Mouse (Mus musculus) thymus, adult 18-20 months (tissue): ENCODE measurements around the gene Yjefn3.

Experiments used
- DNase-seq, 2 experiments: peaks; one replicate each; pipeline ENCODE4 v3.0.0; 2022; ENCODE audit warnings: mixed read lengths in 2 of 2

Gene Yjefn3

DNA sequence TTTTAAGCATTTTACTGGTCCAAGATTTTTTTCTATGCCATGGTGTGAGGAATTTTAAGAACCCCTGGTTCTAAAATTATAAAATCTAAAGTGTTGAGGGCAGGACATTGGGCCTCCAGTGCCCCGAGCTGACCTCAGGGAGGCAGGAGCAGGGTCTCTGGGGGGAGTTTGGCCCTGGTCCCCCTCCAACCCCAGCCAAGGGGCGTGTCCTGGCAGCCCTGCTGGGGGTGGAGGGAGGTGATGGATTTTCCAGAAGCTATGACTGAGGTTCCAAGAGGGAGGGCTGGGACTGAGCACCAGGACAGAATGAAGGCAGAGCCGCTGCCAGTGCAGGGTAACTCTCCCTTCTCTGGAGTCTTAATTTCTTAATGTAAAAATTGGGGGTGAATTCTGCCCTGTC lies 24.5 kb downstream of the Yjefn3 start:
- DNase-seq = no peak

DNA sequence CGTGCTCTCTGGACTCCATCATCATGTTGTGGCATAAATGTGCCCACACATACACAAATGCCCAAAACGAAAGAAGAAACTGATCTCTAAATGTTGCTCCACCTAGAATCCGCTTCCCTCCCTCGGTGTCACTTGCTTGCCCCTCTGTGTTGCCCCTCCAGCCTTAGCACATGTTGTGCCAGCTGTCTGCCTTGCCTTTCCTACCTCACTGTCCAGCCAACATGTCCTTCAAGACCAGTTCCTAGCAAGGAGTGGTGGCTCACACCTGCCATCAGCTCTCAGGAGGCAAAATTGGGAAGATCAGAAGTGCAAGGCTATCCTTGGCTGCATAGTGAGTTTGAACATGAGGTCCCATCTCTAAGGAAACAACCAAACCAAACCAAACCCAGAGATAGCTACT lies 25.1 kb downstream of the Yjefn3 start:
- no peak for DNase-seq

DNA sequence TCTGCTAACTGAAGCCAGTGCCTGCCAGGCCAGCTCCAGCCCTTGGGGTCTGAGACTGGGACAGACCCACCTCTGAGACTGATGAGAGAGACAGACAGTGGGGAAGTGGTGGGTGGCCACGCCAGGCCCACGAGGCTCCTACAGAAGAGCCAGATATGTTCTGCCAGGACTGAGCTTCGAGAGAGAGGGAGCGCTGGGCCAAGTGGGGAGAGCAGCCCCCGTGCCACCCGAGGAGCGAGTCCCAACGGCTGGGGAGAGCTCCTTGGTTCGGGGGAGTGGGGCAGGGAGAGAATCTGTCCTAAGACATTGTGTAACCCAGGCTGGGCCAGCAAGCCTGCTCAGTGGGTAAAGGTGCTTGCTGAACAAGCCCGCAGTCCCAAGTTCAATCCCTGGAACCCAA lies 25.5 kb downstream of the Yjefn3 start:
- no peak for DNase-seq

DNA sequence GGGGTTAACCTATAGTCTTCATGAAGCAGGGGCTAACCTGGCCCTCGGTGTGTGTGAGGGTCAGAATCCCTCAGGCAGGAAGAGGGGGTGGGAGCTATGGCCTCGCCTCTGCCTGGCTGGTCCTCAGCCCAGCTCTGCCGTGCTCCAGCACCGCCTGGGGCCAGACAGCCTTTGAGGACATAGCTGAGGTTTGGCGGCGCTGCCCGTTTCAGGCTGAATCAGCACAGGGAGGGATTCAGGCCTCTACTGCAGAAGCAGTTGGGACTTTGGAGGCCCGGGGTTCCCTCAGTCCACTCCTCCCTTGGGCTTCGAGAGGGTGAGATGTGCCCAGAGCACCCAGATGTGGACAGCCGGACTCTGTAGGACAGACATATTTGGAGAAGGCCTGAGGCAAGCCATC lies 26.4 kb downstream of the Yjefn3 start:
- no peak for DNase-seq

DNA sequence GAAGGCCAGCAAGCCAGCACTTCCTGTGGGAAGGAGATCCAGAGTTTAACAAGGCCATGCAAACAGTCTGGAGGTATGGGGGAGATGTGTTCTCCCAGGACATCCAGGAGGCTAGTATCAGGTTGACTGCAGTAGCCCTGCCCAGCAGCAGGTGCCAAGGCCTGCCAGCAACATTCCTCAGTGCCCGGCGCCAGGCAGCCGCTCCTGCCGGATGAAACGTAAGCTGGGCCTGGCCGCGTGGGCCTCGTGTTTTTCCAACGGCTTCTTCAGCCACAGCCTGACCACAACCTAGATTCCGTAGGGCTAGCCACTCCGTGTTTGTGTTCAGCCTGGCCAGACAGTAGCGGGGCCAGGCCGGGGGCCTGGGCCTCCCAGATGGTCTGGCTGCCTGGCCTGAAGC lies 27.9 kb downstream of the Yjefn3 start:
- DNase-seq = no peak

DNA sequence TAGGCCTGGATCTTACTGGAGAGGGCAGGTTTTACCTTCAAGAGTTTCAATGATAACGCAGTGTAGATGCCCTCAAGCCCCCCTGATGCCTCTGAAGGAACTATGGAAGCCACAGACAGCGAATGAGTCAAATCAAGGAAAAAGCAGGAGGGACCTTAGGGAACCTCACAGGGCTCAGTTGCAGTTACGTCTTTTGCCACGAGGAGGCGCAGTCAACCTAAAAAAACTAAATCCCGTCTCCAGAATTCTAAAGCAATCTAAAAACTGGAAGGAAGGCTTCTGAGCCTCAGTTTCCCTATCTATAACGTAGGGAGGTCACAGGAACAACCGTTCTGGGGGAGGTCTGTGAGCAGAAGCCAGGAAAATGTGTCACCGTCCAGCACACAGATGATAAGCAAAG lies 28.4 kb downstream of the Yjefn3 start:
- no peak for DNase-seq

DNA sequence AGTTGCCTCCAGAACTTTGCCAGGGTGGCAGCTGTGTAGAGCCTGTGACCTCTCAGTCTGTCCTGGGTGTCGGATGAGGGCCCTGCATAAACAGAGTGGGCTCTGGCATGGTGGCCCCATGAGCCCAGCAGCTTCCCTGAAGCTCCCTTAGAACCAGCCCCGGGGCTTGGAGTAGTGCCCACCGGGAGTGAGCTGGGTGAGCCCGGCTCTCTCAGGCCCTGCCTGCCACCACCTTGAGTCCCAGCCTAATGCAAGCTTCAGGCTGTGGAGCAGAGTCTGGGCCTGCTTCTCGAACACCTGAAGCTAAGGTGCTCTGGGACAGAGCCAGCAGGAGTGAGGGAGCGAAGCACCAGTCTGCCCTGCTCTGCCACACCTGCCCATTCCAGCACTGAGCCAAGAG lies 31.6 kb downstream of the Yjefn3 start:
- no peak for DNase-seq

DNA sequence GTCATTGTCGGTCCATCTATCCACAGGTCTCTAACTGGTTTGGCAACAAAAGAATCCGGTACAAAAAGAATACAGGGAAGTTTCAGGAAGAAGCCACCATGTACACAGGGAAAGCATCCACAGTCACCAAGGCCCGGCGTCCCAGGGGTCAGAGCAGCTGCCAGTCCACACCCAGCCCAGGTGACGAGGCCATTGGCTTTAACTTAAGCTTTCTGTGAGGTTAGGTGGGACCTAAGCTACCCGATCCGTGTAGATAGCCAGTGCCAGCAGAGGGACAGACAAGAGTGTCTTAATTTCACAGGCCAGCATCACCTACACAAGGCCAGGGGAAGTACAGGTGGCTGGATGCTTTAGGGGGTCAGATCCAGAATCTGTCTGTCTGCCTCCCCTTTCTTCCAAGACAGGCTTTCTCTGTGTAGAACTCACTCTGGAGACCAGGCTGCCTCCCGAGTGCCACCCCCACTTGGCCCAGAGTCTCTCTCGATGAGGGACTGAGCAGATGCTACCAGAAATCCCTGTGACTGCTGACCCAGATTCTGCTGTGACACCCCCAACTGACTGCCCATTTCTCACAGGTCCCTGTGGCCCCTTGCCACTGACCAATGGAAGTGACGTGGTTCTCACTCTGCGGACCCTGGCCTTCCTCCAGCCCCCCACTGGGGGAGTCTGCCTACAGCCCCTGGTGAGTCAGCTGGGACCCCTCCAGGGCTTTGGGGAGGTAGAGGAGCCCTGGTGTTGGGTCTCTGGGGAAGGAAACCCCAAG lies 32.3 kb downstream of the Yjefn3 start:
- DNase-seq = no peak

DNA sequence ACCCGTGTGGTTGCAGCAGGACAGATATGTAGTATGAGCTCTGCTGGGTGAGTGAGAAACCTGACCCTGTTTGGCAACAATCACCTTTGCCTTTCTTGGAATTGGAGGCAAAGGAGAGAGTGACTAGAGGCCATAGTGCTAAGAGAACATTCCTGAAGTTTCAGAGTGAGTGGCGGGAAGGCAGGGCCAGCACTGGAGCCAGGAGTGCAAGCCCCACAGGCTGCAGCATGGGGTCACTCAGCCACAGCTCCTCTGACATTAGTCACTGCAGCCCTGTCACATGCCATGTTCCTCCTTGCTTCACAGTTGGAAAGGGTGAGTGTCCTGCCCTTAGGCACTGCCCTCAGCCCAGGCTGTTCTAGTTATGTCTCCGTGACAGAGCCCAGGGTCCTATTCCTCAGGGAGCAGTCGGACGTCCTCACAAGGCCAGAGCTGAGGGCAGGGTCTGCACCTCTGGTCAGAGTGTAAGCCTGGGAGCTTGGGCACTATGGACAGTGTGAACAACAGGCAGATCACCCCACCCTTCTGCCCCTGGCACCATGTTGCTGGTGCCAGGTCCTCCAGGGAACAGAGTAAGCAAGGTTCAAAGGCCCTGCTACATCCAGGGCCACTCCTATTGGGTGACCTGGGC lies 34.7 kb downstream of the Yjefn3 start:
- no peak for DNase-seq

DNA sequence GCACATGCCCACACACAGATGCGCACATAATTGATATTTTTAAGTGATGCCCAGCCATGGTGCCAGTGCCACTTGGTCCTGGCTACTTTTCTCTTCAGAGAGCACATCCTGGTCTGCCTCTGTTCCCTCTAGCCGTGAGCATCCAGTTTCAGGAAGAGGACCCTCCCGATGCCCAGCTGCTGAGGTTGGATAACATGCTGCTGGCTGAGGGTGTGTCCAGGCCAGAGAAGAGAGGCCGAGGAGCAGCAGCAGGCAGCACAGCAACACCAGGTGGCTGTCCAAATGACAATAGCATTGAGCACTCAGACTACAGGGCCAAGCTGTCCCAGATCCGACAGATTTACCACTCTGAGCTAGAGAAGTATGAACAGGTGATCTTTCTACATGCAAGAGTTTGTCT lies 38.3 kb downstream of the Yjefn3 start:
- no peak for DNase-seq

DNA sequence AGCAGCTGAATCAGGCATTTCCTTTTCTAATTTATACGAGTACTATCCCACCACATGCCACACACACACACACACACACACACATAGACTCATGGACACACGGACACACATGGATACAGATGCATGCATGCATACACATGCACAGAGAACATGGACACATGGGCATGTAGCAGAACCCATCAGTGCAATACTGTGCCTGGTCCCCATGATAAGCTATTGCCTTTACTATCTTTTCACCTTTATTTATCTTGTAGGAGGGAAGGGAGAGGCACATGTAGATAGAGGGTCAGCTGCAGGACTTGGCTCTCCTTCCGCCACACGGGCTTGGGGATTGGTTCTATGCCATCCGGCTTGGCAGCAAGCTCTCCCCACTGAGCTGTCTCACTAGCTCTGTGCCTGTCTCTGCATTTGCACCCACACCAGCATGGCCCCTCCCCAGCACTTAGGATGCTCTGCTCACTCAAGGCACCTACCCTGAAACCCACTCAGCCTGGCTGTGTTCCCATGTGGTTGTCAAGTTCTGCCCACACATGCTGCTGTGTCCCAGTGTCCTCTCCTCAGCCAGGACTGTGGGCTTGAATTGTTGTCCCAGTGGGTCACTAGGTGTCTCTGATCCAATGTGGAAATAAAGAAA lies 39.0 kb downstream of the Yjefn3 start:
- no peak for DNase-seq

DNA sequence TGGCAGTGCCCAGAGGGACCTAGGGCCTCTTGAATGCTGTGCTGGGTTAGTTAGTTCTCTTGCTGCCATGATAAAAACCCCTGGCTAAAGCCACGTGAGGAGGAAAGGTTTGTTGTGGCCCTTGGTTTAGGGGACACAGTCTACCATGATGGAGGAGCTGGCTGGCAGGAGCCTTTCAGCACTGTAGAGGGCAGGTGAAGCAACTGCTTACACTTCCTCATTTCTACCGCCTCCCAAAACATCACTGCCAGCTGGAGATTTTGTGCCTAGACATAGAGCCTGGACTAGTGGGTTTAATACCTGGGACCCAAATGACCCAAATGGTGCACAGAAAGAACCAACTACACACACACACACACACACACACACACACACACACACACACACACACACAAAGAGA lies 41.3 kb downstream of the Yjefn3 start:
- no peak for DNase-seq

DNA sequence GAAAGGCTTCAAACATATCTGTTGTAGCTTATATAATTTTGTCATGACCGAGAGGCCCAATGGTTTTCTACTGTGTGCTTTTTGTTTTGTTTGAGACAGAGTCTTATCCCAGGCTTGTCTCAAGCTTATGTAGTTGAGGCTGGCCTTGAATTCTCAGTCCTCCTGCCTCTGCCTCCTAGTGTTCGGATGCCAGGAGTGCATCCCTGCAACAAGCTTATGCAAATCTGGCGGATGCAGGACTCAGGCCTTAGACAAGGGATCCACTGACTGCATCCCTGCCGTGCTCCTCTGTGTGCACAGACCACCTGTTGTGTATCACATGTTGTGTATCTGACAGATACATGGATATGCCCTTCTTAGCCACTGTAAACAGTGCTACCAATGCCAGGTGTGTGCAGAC lies 41.7 kb downstream of the Yjefn3 start:
- DNase-seq = no peak

DNA sequence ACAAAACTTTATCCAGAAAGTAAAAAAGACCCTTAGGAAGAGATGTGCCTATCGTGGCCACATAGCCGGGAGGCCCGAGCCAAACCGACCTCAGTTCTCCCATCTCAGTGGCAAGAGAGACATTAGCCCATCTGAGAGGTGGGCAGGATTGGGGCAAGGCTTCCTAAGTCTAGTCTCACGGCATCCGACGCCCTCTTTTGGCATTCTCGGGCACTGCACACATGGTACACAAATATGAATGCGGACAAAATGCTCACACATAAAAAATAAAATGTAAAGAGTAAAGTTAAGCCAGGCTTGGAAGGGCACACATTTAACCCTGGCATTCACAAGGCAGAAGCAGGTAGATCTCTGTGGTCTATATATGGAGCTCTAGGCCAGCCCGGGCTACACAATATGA lies 48.6 kb downstream of the Yjefn3 start:
- no peak for DNase-seq

DNA sequence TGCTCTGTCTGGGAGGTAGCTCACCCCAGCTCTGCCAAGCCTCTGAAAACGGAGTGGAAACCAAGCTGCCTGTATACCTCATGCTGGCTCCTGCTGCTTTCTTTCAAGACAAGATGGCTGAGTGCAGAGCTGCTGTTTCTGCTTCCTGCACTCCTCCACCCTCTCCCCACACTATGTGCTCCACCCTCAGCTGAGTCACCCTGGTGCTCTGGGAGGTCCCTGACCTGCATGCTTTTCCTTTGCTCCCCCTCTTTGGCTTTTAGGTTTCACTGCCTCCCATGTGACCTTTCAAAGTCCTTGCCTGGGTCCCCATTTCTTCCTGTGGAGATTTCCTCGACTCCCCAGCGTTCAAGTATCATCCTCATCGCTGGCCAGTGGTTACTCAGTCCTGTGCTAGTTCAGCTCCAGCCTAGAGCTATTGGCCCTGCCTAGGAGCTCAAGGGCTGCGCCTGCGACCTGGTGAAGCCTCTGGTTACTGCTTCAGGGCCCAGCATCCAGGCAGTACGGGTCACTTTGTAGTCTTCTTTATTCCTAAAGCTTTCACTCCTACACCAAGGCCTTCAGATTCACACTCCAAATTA lies 51.5 kb downstream of the Yjefn3 start:
- DNase-seq = no peak

DNA sequence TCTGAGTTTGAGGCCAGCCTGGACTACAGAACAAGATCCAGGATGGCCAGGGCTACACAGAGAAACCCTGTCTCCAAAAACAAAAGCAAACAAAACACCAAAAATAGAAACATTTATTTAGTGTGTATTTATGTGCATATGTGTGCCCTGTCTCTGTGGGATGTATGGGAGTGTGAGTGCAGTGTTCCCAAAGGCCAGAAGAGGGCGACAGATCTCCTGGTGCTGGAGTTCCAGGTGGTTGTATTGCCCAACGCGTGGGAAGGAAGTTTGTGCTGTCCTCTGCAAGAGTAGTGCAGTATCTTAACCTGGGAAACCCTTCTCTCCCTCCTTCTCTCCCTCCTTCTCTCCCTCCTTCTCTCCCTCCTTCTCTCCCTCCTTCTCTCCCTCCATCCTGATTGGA lies 52.6 kb downstream of the Yjefn3 start:
- no peak for DNase-seq

DNA sequence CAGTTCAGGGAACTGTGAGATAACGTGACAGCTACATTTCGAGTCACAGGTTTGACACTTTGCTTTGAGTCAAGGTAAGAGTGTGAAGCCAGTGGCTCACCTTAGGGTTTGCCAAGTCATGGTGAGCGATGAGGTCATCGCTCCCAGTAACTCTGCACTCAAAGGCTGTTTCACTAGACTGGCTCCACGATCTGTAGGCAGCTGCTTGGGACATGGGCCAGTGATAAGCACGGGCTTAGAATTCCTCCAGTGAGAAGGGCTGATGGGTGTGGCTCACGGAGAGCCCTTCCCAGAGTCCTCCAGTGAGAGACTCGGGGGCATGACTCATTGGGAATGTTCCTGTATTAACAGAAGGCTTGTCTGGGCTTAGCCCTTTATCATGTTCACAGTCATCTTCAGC lies 53.6 kb downstream of the Yjefn3 start:
- no peak for DNase-seq

DNA sequence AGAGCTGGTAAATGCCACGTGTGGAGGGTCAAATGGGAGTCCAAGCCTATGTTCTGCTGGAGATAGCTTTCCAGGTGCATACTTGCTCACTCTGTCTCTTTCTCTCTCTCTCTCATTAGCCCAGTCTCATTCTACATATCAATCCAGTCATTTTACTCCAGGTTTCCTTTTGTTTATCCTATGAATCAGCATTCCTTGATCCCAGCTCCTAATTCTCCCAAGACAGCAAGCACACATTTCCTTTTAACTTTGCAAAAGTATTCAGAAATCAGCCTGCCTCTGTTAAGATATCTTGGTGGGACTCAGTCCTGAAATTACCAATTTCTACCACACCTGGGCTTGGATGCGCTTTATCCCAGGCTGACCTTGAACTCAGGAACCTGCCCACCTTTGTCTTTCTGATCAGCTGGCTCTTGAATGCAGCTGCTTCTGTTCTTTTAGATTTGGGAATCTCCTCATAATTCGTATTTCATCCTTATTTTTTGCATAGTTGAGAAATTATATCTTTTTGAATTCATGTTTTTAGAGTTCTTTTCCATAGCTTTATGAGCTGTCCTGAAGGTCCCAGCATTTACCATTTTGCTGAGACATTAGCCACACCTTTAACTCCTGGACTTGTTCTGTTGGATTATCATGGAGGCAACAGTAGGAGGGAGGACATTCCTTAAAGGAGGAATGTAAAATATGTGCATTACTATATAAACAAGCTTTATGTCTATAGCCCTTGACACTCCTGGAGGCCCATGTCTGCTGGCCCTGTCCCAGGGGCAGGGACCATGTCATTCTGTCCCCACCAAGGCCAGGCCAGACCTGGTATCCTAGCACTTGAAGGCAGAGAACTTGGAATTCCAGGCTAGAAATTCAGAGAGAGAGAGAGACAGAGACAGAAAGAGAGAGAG lies 55.1 kb downstream of the Yjefn3 start:
- DNase-seq = no peak
